Mouse (Mus musculus) layer of hippocampus, postnatal 36 days (tissue): ENCODE results near the gene Dock8. TPM values are rescaled to one million over a fixed set of nuclear protein-coding genes. Genes with fewer than 3 reads are reported as not detected.
A peak's percentile ranks its signal among the peaks of the same experiment; 100 is the strongest.

Source experiments
- DNase-seq, 2 experiments: peaks; one replicate each; pipeline ENCODE4 v3.0.0; 2022
- total RNA-seq, 2 experiments: library from RNA; stranded (reverse); gene quantifications; 2 replicates each; pipeline ENCODE4 v1.2.3; 2021

Dock8 gene
- total RNA-seq, 2 experiments from 2014 or later = 2.9 to 3.8 TPM

- no peak for DNase-seq
Measured at GRCm38 (mm10) chr19:25062857-25063240, 63.5 kb downstream of the Dock8 start.

GRCm38 (mm10) chr19:25066229-25066628, 66.9 kb downstream of the Dock8 start:
- no peak for DNase-seq

GRCm38 (mm10) chr19:25068518-25068917, 69.2 kb downstream of the Dock8 start:
- DNase-seq = no peak

- DNase-seq = no peak
Measured at GRCm38 (mm10) chr19:25072521-25072920, 73.2 kb downstream of the Dock8 start.

GRCm38 (mm10) chr19:25074741-25075140, 75.4 kb downstream of the Dock8 start:
- DNase-seq = no peak

GRCm38 (mm10) chr19:25077636-25078035, 78.3 kb downstream of the Dock8 start:
- DNase-seq = no peak

- no peak for DNase-seq
Measured at GRCm38 (mm10) chr19:25078130-25078529, 78.8 kb downstream of the Dock8 start.

- no peak for DNase-seq
Measured at GRCm38 (mm10) chr19:25080166-25080565, 80.8 kb downstream of the Dock8 start.

- no peak for DNase-seq
Measured at GRCm38 (mm10) chr19:25082839-25083238, 83.5 kb downstream of the Dock8 start.

GRCm38 (mm10) chr19:25087181-25087580, 87.8 kb downstream of the Dock8 start:
- no peak for DNase-seq

GRCm38 (mm10) chr19:25089746-25090145, 90.4 kb downstream of the Dock8 start:
- DNase-seq = no peak

- DNase-seq = no peak
Measured at GRCm38 (mm10) chr19:25095135-25095534, 95.8 kb downstream of the Dock8 start.

GRCm38 (mm10) chr19:25096316-25096715, 97.0 kb downstream of the Dock8 start:
- no peak for DNase-seq

- DNase-seq = no peak
Measured at GRCm38 (mm10) chr19:25096986-25097385, 97.7 kb downstream of the Dock8 start.

- DNase-seq = no peak
Measured at GRCm38 (mm10) chr19:25097506-25097905, 98.2 kb downstream of the Dock8 start.

- DNase-seq = no peak
Measured at GRCm38 (mm10) chr19:25097951-25098350, 98.6 kb downstream of the Dock8 start.

GRCm38 (mm10) chr19:25098941-25099340, 99.6 kb downstream of the Dock8 start:
- DNase-seq = no peak

- DNase-seq = no peak
Measured at GRCm38 (mm10) chr19:25105682-25106081, 106.3 kb downstream of the Dock8 start.

GRCm38 (mm10) chr19:25106315-25106714, 107.0 kb downstream of the Dock8 start:
- no peak for DNase-seq

- DNase-seq = peak in 1 of 2 experiments; percentile 19
Measured at GRCm38 (mm10) chr19:25107417-25107816, 108.1 kb downstream of the Dock8 start.

GRCm38 (mm10) chr19:25111591-25112233, 112.4 kb downstream of the Dock8 start:
- DNase-seq = no peak

GRCm38 (mm10) chr19:25116981-25117380, 117.6 kb downstream of the Dock8 start:
- DNase-seq = no peak

GRCm38 (mm10) chr19:25122417-25122816, 123.1 kb downstream of the Dock8 start:
- DNase-seq = no peak

- peak; percentile 21 for DNase-seq
Measured at GRCm38 (mm10) chr19:25123031-25123430, 123.7 kb downstream of the Dock8 start.

GRCm38 (mm10) chr19:25123461-25123860, 124.1 kb downstream of the Dock8 start:
- no peak for DNase-seq
